Mouse (Mus musculus): ENCODE results near the gene Rcn3.

Gene Rcn3

GRCm38 (mm10) chr7:45056329-45056971, 35.6 kb downstream of the Rcn3 start:
- Histone ChIP-seq H3K27me3 (ENCODE audit: control insufficient read depth, insufficient read depth, low read length, poor library complexity, severe bottlenecking) (no peaks in the 10 kb centered on the region), H3K36me3 (ENCODE audit: control insufficient read depth, insufficient read depth, low read length, poor library complexity, severe bottlenecking) (no peaks in the 10 kb centered on the region)
- no peak for DNase-seq (ENCODE audit: low read depth, low spot score)

- peaks cover 6% of the 10 kb centered on the region for H3K36me3 ChIP-seq (ENCODE audit: control insufficient read depth, insufficient read depth, low read length, poor library complexity, severe bottlenecking)
- peak; percentile 97 for DNase-seq (ENCODE audit: low read depth, low spot score)
Measured at GRCm38 (mm10) chr7:45053931-45054510, 38.0 kb downstream of the Rcn3 start.

DNA sequence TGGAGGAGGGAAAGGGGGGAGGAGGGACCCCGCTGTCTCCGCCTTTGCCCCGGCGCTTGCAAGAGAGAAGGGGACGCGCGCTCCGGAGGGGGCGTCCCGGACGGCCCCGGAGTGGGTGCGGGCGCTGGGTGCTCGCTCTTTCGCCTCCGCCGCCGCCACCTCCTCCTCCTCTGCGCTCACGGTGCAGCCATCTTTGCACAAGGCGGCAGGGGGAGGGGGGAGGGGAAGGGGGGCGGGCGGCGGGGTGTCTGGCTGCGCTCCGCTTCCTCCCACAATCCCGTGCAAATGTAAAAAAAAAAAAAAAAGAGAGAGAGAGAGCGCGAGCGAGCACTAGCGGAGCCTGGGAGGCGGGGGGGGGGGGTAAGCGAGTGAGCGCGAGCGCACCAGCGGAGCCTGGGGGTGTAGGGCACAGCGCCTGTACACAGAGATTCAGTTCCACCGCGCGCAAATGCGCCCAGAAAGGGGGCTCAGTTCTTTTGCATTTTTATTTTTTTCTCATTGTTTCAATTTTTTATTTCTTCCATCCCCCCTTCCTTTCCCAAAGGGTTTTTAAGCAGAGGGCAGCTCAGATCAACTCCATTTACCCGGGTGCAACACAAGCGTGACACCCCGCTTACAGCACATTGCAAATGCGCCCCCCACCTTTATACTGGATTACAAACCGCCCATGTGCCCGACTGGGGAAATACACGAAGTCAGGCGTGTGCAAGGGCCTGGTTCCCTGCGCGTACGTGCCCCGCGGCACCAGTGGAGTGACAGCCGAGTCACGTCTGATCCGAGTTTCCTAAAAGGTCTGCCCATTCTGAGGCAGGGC, 38.7 kb downstream of the Rcn3 start:
- H3K27me3 ChIP-seq (ENCODE audit: control insufficient read depth, insufficient read depth, low read length, poor library complexity, severe bottlenecking), result no peaks in the 10 kb centered on the region
- H3K36me3 ChIP-seq (ENCODE audit: control insufficient read depth, insufficient read depth, low read length, poor library complexity, severe bottlenecking), result peaks cover 6% of the 10 kb centered on the region
- peak; percentile 84 for DNase-seq (ENCODE audit: low read depth, low spot score)

More at GRCm38 (mm10) chr7:45053931-45054510, 38.0 kb downstream of the Rcn3 start:
- H3K27me3 ChIP-seq (ENCODE audit: control insufficient read depth, insufficient read depth, low read length, poor library complexity, severe bottlenecking), result no peaks in the 10 kb centered on the region

- no peak for DNase-seq (ENCODE audit: low read depth, low spot score)
- Histone ChIP-seq H3K36me3 (ENCODE audit: control insufficient read depth, insufficient read depth, low read length, poor library complexity, severe bottlenecking) (peaks cover 11% of the 10 kb centered on the region), H3K27me3 (ENCODE audit: control insufficient read depth, insufficient read depth, low read length, poor library complexity, severe bottlenecking) (no peaks in the 10 kb centered on the region)
Measured at GRCm38 (mm10) chr7:45052862-45053116, 39.2 kb downstream of the Rcn3 start, which contains the start of gene Prr12. Prr12 (minus strand) TSS chr7:45052881.

GRCm38 (mm10) chr7:45052181-45052861, 39.7 kb downstream of the Rcn3 start:
- Histone ChIP-seq H3K36me3 (ENCODE audit: control insufficient read depth, insufficient read depth, low read length, poor library complexity, severe bottlenecking) (peaks cover 15% of the 10 kb centered on the region), H3K27me3 (ENCODE audit: control insufficient read depth, insufficient read depth, low read length, poor library complexity, severe bottlenecking) (no peaks in the 10 kb centered on the region)
- peak; percentile 29 for DNase-seq (ENCODE audit: low read depth, low spot score)

DNA sequence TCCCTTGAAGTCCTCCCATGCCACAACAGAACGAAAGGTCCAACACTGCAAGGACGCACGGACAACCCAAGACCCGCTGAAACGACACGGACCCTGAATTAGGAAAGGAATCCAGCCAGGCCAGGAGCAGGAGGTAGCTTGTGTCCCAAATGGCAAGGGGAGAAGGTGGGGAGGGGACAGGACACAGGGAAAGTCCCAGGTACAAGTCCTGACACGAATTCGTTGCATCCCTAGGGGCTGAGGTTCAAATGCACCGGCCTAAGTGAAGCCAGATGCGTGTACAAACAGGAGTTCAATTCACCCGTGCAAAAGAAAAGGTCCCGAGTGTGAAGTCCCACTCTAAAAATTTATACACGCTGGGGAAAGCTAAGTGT, 40.4 kb downstream of the Rcn3 start:
- no peak for DNase-seq (ENCODE audit: low read depth, low spot score)
- Histone ChIP-seq H3K36me3 (ENCODE audit: control insufficient read depth, insufficient read depth, low read length, poor library complexity, severe bottlenecking) (peaks cover 18% of the 10 kb centered on the region), H3K27me3 (ENCODE audit: control insufficient read depth, insufficient read depth, low read length, poor library complexity, severe bottlenecking) (no peaks in the 10 kb centered on the region)

GRCm38 (mm10) chr7:45050945-45051600, 40.9 kb downstream of the Rcn3 start:
- H3K27me3 ChIP-seq (ENCODE audit: control insufficient read depth, insufficient read depth, low read length, poor library complexity, severe bottlenecking), result no peaks in the 10 kb centered on the region
- H3K36me3 ChIP-seq (ENCODE audit: control insufficient read depth, insufficient read depth, low read length, poor library complexity, severe bottlenecking), result peaks cover 18% of the 10 kb centered on the region
- DNase-seq (ENCODE audit: low read depth, low spot score), result peak; percentile 54

- H3K36me3 ChIP-seq (ENCODE audit: control insufficient read depth, insufficient read depth, low read length, poor library complexity, severe bottlenecking), result peaks cover 21% of the 10 kb centered on the region
- DNase-seq (ENCODE audit: low read depth, low spot score), result no peak
Measured at GRCm38 (mm10) chr7:45048923-45049657, 42.9 kb downstream of the Rcn3 start.

GRCm38 (mm10) chr7:45048001-45048890, 43.8 kb downstream of the Rcn3 start:
- no peak for DNase-seq (ENCODE audit: low read depth, low spot score)
- Histone ChIP-seq H3K27me3 (ENCODE audit: control insufficient read depth, insufficient read depth, low read length, poor library complexity, severe bottlenecking) (no peaks in the 10 kb centered on the region), H3K36me3 (ENCODE audit: control insufficient read depth, insufficient read depth, low read length, poor library complexity, severe bottlenecking) (peaks cover 21% of the 10 kb centered on the region)

More at GRCm38 (mm10) chr7:45048923-45049657, 42.9 kb downstream of the Rcn3 start:
- H3K27me3 ChIP-seq (ENCODE audit: control insufficient read depth, insufficient read depth, low read length, poor library complexity, severe bottlenecking), result no peaks in the 10 kb centered on the region

- H3K27me3 ChIP-seq (ENCODE audit: control insufficient read depth, insufficient read depth, low read length, poor library complexity, severe bottlenecking), result no peaks in the 10 kb centered on the region
- no peak for DNase-seq (ENCODE audit: low read depth, low spot score)
- peaks cover 21% of the 10 kb centered on the region for H3K36me3 ChIP-seq (ENCODE audit: control insufficient read depth, insufficient read depth, low read length, poor library complexity, severe bottlenecking)
Measured at GRCm38 (mm10) chr7:45047491-45047890, 44.5 kb downstream of the Rcn3 start.

- Histone ChIP-seq H3K27me3 (ENCODE audit: control insufficient read depth, insufficient read depth, low read length, poor library complexity, severe bottlenecking) (no peaks in the 10 kb centered on the region), H3K36me3 (ENCODE audit: control insufficient read depth, insufficient read depth, low read length, poor library complexity, severe bottlenecking) (peaks cover 21% of the 10 kb centered on the region)
- DNase-seq (ENCODE audit: low read depth, low spot score), result no peak
Measured at GRCm38 (mm10) chr7:45046853-45047350, 45.1 kb downstream of the Rcn3 start.

- H3K27me3 ChIP-seq (ENCODE audit: control insufficient read depth, insufficient read depth, low read length, poor library complexity, severe bottlenecking), result no peaks in the 10 kb centered on the region
- DNase-seq (ENCODE audit: low read depth, low spot score), result no peak
- peaks cover 22% of the 10 kb centered on the region for H3K36me3 ChIP-seq (ENCODE audit: control insufficient read depth, insufficient read depth, low read length, poor library complexity, severe bottlenecking)
Measured at GRCm38 (mm10) chr7:45045741-45046140, 46.3 kb downstream of the Rcn3 start.

- H3K36me3 ChIP-seq (ENCODE audit: control insufficient read depth, insufficient read depth, low read length, poor library complexity, severe bottlenecking), result peaks cover 21% of the 10 kb centered on the region
- H3K27me3 ChIP-seq (ENCODE audit: control insufficient read depth, insufficient read depth, low read length, poor library complexity, severe bottlenecking), result no peaks in the 10 kb centered on the region
- no peak for DNase-seq (ENCODE audit: low read depth, low spot score)
Measured at GRCm38 (mm10) chr7:45043307-45043706, 48.7 kb downstream of the Rcn3 start.
